Mouse (Mus musculus): ENCODE measurements around the gene Syt1.

GRCm38 (mm10) chr10:108697062-108697461 is 313.7 kb downstream of the Syt1 start:
- no peak for TF ChIP-seq EP300 (IDR thresholded peaks at IDR 0.05; ENCODE audit: low read depth)
- TF ChIP-seq CTCF (IDR thresholded peaks at IDR 0.05; ENCODE audit: low read depth) = no peak
